Mouse (Mus musculus) CD8-positive naive resting alpha-beta T cell, adult 2 months (primary cell): ENCODE data around the gene Cpm.

Source experiments
- DNase-seq, 2 experiments: peaks; one replicate each; pipeline ENCODE4 v3.0.0; 2022; ENCODE audit warnings: low read depth in 2 of 2, low spot score in 2 of 2

The Cpm gene

GRCm38 (mm10) chr10:117632394-117632793 is 3.1 kb downstream of the Cpm start:
- DNase-seq = no peak

GRCm38 (mm10) chr10:117633564-117634208 is 4.4 kb downstream of the Cpm start:
- DNase-seq = no peak

GRCm38 (mm10) chr10:117634323-117635030 is 5.2 kb downstream of the Cpm start:
- no peak for DNase-seq

- DNase-seq = no peak
Observed at GRCm38 (mm10) chr10:117635078-117635771, 5.9 kb downstream of the Cpm start.

GRCm38 (mm10) chr10:117635823-117636589 is 6.7 kb downstream of the Cpm start:
- no peak for DNase-seq

GRCm38 (mm10) chr10:117637062-117637744 is 7.9 kb downstream of the Cpm start:
- DNase-seq = no peak

- no peak for DNase-seq
Observed at GRCm38 (mm10) chr10:117637745-117638577, 8.7 kb downstream of the Cpm start.

GRCm38 (mm10) chr10:117638578-117639220 is 9.4 kb downstream of the Cpm start:
- DNase-seq = no peak

- no peak for DNase-seq
Observed at GRCm38 (mm10) chr10:117639221-117639599, 9.9 kb downstream of the Cpm start.

GRCm38 (mm10) chr10:117639899-117640594 is 10.7 kb downstream of the Cpm start:
- no peak for DNase-seq

- no peak for DNase-seq
Observed at GRCm38 (mm10) chr10:117640595-117641078, 11.3 kb downstream of the Cpm start.

- no peak for DNase-seq
Observed at GRCm38 (mm10) chr10:117641400-117642200, 12.3 kb downstream of the Cpm start.

- no peak for DNase-seq
Observed at GRCm38 (mm10) chr10:117642201-117642450, 12.8 kb downstream of the Cpm start.

GRCm38 (mm10) chr10:117642491-117643262 is 13.4 kb downstream of the Cpm start:
- DNase-seq = no peak

GRCm38 (mm10) chr10:117643302-117643701 is 14.0 kb downstream of the Cpm start:
- DNase-seq = no peak

- DNase-seq = no peak
Observed at GRCm38 (mm10) chr10:117643711-117644428, 14.6 kb downstream of the Cpm start.

GRCm38 (mm10) chr10:117644429-117644748 is 15.1 kb downstream of the Cpm start:
- no peak for DNase-seq
